Mouse (Mus musculus) urinary bladder, postnatal 10 days (tissue): Measurements from ENCODE around the gene Dok3.

Experiments
- DNase-seq: peaks from one replicate; pipeline ENCODE4 v3.0.0; 2022; ENCODE audit warnings: low spot score

The Dok3 gene

GRCm38 (mm10) chr13:55540933-55541332 is 11.8 kb upstream of the Dok3 start:
- DNase-seq: no peak

- DNase-seq: peak; percentile 92
Observed at GRCm38 (mm10) chr13:55536194-55537175, 7.4 kb upstream of the Dok3 start, which contains the start of gene Ddx41. Gene Ddx41 (minus strand): TSS chr13:55536658.

GRCm38 (mm10) chr13:55535796-55536193 is 6.7 kb upstream of the Dok3 start:
- no peak for DNase-seq

- DNase-seq: no peak
Observed at GRCm38 (mm10) chr13:55535191-55535590, 6.1 kb upstream of the Dok3 start.

- DNase-seq: no peak
Observed at GRCm38 (mm10) chr13:55527834-55528772, 993 bp downstream of the Dok3 start.

- no peak for DNase-seq
Observed at GRCm38 (mm10) chr13:55527212-55527611, 1.9 kb downstream of the Dok3 start.

- DNase-seq: no peak
Observed at GRCm38 (mm10) chr13:55525733-55526553, 3.2 kb downstream of the Dok3 start.

GRCm38 (mm10) chr13:55523951-55524600 is 5.0 kb downstream of the Dok3 start:
- no peak for DNase-seq

- DNase-seq: no peak
Observed at GRCm38 (mm10) chr13:55523278-55523677, 5.8 kb downstream of the Dok3 start.

- no peak for DNase-seq
Observed at GRCm38 (mm10) chr13:55522730-55523129, 6.4 kb downstream of the Dok3 start.

GRCm38 (mm10) chr13:55519606-55520005 is 9.5 kb downstream of the Dok3 start:
- DNase-seq: no peak

GRCm38 (mm10) chr13:55516955-55517354 is 12.1 kb downstream of the Dok3 start:
- peak; percentile 63 for DNase-seq

GRCm38 (mm10) chr13:55513828-55514227 is 15.3 kb downstream of the Dok3 start:
- no peak for DNase-seq

GRCm38 (mm10) chr13:55513111-55513748 is 15.9 kb downstream of the Dok3 start, which contains the start of gene Pdlim7:
Gene Pdlim7 (minus strand): TSS chr13:55513676.
- DNase-seq: peak; percentile 76

GRCm38 (mm10) chr13:55512379-55513031 is 16.6 kb downstream of the Dok3 start:
- no peak for DNase-seq

- DNase-seq: no peak
Observed at GRCm38 (mm10) chr13:55511492-55511861, 17.6 kb downstream of the Dok3 start.

- peak; percentile 58 for DNase-seq
Observed at GRCm38 (mm10) chr13:55510668-55511491, 18.2 kb downstream of the Dok3 start.

GRCm38 (mm10) chr13:55510332-55510667 is 18.8 kb downstream of the Dok3 start:
- no peak for DNase-seq

GRCm38 (mm10) chr13:55508531-55508930 is 20.6 kb downstream of the Dok3 start:
- DNase-seq: no peak
